ENCODE assay signal across 25 mouse cellular contexts in the genomic region with DNA sequence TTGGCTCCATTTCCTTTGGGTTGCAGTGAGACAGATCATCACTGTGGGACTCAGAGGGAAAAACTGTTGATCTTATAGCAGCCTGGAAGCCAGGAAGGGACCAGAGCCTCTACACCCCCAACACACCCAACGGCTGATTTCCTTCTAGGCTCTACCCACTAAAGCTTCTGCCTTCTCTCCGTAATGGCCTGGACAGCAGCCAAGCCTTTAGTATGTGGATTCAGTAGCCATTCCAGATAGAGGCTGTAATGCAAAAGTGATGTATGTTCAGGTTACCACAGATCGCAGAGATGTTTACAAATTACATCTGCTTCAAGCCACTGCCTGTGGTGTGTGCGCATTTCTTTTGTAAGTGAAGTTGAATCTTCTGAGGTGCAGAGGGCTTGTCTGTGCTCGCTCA. TPM values are rescaled to one million over a fixed set of nuclear protein-coding genes. Genes with fewer than 3 reads are reported as not detected.
DNase-seq lines count a peak whose midpoint lies in the region; ATAC-seq and TF ChIP-seq lines count a peak whose summit lies in the region.
"Had no signal": no experiment of that assay in that cellular context is flagged by ENCODE, and none has a peak within 500 bp of the region (broad histone marks: within the 10 kb centered on the region; RNA-seq: fewer than 3 reads in every experiment).

No protein-coding gene starts in this region.

- 68% methylated on average over 5 of the region's 5 CpGs for WGBS in heart, embryonic 11.5 days (ENCODE audit: insufficient replicate concordance)
- 32% methylated on average over 5 of the region's 5 CpGs for WGBS in lung, embryonic 14.5 days
- 31% methylated on average over 5 of the region's 5 CpGs for WGBS in stomach, embryonic 16.5 days

- no peaks in the 10 kb centered on the region for H3K9me3 ChIP-seq in heart, embryonic 11.5 days (replicated peaks; ENCODE audit: control insufficient read depth, low read length)
- no peaks in the 10 kb centered on the region for H3K9me3 ChIP-seq in lung, embryonic 14.5 days (ENCODE audit: low read depth, low read length)
- H3K9me3 ChIP-seq in stomach, embryonic 16.5 days (replicated peaks; ENCODE audit: control insufficient read depth, low read length): no peaks in the 10 kb centered on the region
- H3K9me3 ChIP-seq: embryonic facial prominence, embryonic 15.5 days; forebrain, embryonic 10.5 days; hindbrain, embryonic 12.5 days had no signal

- H3K4me2 ChIP-seq in heart, embryonic 11.5 days: no peak overlapping the region
- H3K4me2 ChIP-seq in lung, embryonic 14.5 days: no peak overlapping the region
- no peak overlapping the region for H3K4me2 ChIP-seq in stomach, embryonic 16.5 days (ENCODE audit: low read depth, low read length)
- H3K4me2 ChIP-seq: embryonic facial prominence, embryonic 15.5 days; hindbrain, embryonic 12.5 days had no signal

- no peaks in the 10 kb centered on the region for H3K36me3 ChIP-seq in heart, embryonic 11.5 days (ENCODE audit: control insufficient read depth, insufficient read depth, low read length)
- H3K36me3 ChIP-seq in lung, embryonic 14.5 days (ENCODE audit: insufficient read depth): no peaks in the 10 kb centered on the region
- H3K36me3 ChIP-seq in stomach, embryonic 16.5 days (ENCODE audit: control insufficient read depth, insufficient read depth, low read length): no peaks in the 10 kb centered on the region
- H3K36me3 ChIP-seq: embryonic facial prominence, embryonic 15.5 days; forebrain, embryonic 10.5 days; hindbrain, embryonic 12.5 days had no signal

- H3K27ac ChIP-seq in heart, embryonic 11.5 days (ENCODE audit: low read depth, low read length): no peak overlapping the region
- H3K27ac ChIP-seq in lung, embryonic 14.5 days (ENCODE audit: low read depth): no peak overlapping the region
- H3K27ac ChIP-seq in stomach, embryonic 16.5 days (ENCODE audit: low read length): peak overlapping the region; percentile 22; the same call in 1 of the 2 replicates
- H3K27ac ChIP-seq: embryonic facial prominence, embryonic 15.5 days; forebrain, embryonic 10.5 days; hindbrain, embryonic 12.5 days had no signal

- DNase-seq in heart, adult 11 months: peak; percentile 64
- peak; percentile 69 for DNase-seq in lung, embryonic 14.5 days
- DNase-seq in lung, postnatal 14 days: no peak
- DNase-seq in NIH3T3 (ENCODE audit: low read depth): peak; percentile 34
- DNase-seq in gastrocnemius, postnatal 4 days (ENCODE audit: low spot score in 2 of 2): no peak
- DNase-seq: adrenal gland, adult 8-10 months; adrenal gland, postnatal 36 days; cerebellum, adult 11-12 months; cerebellum, adult 9-10 months; cerebellum, postnatal 36 days; gastrocnemius, postnatal 10 days; heart, postnatal 10 days; heart, postnatal 4 days had no signal

- H3K4me3 ChIP-seq in heart, embryonic 11.5 days (ENCODE audit: low read depth, low read length): no peak overlapping the region
- no peak overlapping the region for H3K4me3 ChIP-seq in lung, embryonic 14.5 days (ENCODE audit: low read depth, low read length)
- H3K4me3 ChIP-seq in stomach, embryonic 16.5 days (replicated peaks; ENCODE audit: low read length): no peak overlapping the region
- H3K4me3 ChIP-seq: embryonic facial prominence, embryonic 15.5 days; erythroblast, embryonic 14.5 days; forebrain, embryonic 10.5 days; hindbrain, embryonic 12.5 days had no signal

- H3K27me3 ChIP-seq in heart, embryonic 11.5 days (ENCODE audit: control insufficient read depth, insufficient read depth, low read length): peaks cover 26% of the 10 kb centered on the region
- H3K27me3 ChIP-seq in lung, embryonic 14.5 days (ENCODE audit: insufficient read depth, low read length): peaks cover 32% of the 10 kb centered on the region
- peaks cover 20% of the 10 kb centered on the region for H3K27me3 ChIP-seq in stomach, embryonic 16.5 days (ENCODE audit: control insufficient read depth, insufficient read depth, low read length)

- no peak for ATAC-seq in heart, embryonic 11.5 days (replicated peaks; ENCODE audit: insufficient number of reproducible peaks, low FRiP score, low TSS enrichment)
- ATAC-seq in lung, embryonic 14.5 days (ENCODE audit: insufficient read depth): no peak
- ATAC-seq in stomach, embryonic 16.5 days (ENCODE audit: insufficient read depth, low FRiP score): no peak; the same call in 1 of the 2 replicates
- ATAC-seq in granulocyte monocyte progenitor cell, adult 5-6 weeks (replicated peaks; ENCODE audit: poor library complexity, severe bottlenecking): no peak
- ATAC-seq: inflammation-experienced regulatory T-cells, adult 6 months; Patski had no signal

- no peak for TF ChIP-seq CTCF in lung, embryonic 14.5 days (IDR thresholded peaks at IDR 0.05; ENCODE audit: low read depth)

- H3K9ac ChIP-seq in heart, embryonic 11.5 days (ENCODE audit: low read depth, low read length): no peak overlapping the region
- no peak overlapping the region for H3K9ac ChIP-seq in lung, embryonic 14.5 days
- H3K9ac ChIP-seq in stomach, embryonic 16.5 days (ENCODE audit: low read length): no peak overlapping the region
- H3K9ac ChIP-seq: embryonic facial prominence, embryonic 15.5 days; hindbrain, embryonic 12.5 days had no signal

- no peaks in the 10 kb centered on the region; the same call in 1 of the 2 replicates for H3K4me1 ChIP-seq in heart, embryonic 11.5 days (ENCODE audit: control insufficient read depth, insufficient read depth, low read length)
- H3K4me1 ChIP-seq in lung, embryonic 14.5 days (ENCODE audit: insufficient read depth): no peaks in the 10 kb centered on the region
- H3K4me1 ChIP-seq in stomach, embryonic 16.5 days (ENCODE audit: control insufficient read depth, insufficient read depth, low read length): 0 out of 2 replicates have a peak, but pooled peaks cover 5% of the 10 kb centered on the region

RNA-seq across cellular contexts. Expression of gene H2-Ab1, which starts 3.1 kb away (rescaled TPM):
- 11.7 and 13.5 TPM in 2 replicates for polyA plus RNA-seq in heart, embryonic 11.5 days (2014; fragmentation: Nextera tagmentation; extraction: Ambion mirVana)
- 2.6 and 2.8 TPM in 2 replicates for polyA plus RNA-seq in lung, embryonic 14.5 days (2014; fragmentation: Nextera tagmentation; extraction: Ambion mirVana)
- polyA plus RNA-seq in stomach, embryonic 16.5 days (2015; fragmentation: Nextera tagmentation; extraction: Ambion mirVana): 18.1 and 19.5 TPM in 2 replicates
- 1 to 10 TPM; 2.1 to 2.9 TPM for total RNA-seq in gastrocnemius, postnatal 4 days (2021)
- 15.3 and 35.8 TPM in 2 replicates for total RNA-seq in granulocyte monocyte progenitor cell, adult 5-6 weeks (2014; fragmentation: Nextera tagmentation)
- 32.7 and 40.7 TPM in 2 replicates for total RNA-seq in granulocyte monocyte progenitor cell, adult 5-6 weeks (2017)

RNA-seq across cellular contexts. Expression of gene H2-Ob, which starts 21.8 kb away (rescaled TPM):
- not detected in 2 replicates for polyA plus RNA-seq in heart, embryonic 11.5 days (2014; fragmentation: Nextera tagmentation; extraction: Ambion mirVana)
- polyA plus RNA-seq in lung, embryonic 14.5 days (2014; fragmentation: Nextera tagmentation; extraction: Ambion mirVana): not detected in 2 replicates
- polyA plus RNA-seq in stomach, embryonic 16.5 days (2015; fragmentation: Nextera tagmentation; extraction: Ambion mirVana): 0.37 and 0.39 TPM in 2 replicates
- under 1 TPM in 1 of 2 experiments, not detected in 1; 0.39 TPM for total RNA-seq in gastrocnemius, postnatal 4 days (2021)
- 8.3 and 13.9 TPM in 2 replicates for total RNA-seq in granulocyte monocyte progenitor cell, adult 5-6 weeks (2014; fragmentation: Nextera tagmentation)
- 2.1 and 2.3 TPM in 2 replicates for total RNA-seq in granulocyte monocyte progenitor cell, adult 5-6 weeks (2017)
- total RNA-seq: ES-E14 had no signal
- polyA plus RNA-seq: erythroblast, embryonic 14.5 days; forebrain, embryonic 10.5 days; heart, embryonic 14.5 days; hindbrain, embryonic 12.5 days; Patski had no signal

RNA-seq across cellular contexts. Expression of gene H2-Aa, which starts 27.1 kb away (rescaled TPM):
- polyA plus RNA-seq in heart, embryonic 11.5 days (2014; fragmentation: Nextera tagmentation; extraction: Ambion mirVana): not detected in 2 replicates
- polyA plus RNA-seq in lung, embryonic 14.5 days (2014; fragmentation: Nextera tagmentation; extraction: Ambion mirVana): 2.0 TPM in 2 replicates
- polyA plus RNA-seq in stomach, embryonic 16.5 days (2015; fragmentation: Nextera tagmentation; extraction: Ambion mirVana): 5.7 and 7.9 TPM in 2 replicates
- 1 to 10 TPM; 2.1 to 3.1 TPM for total RNA-seq in gastrocnemius, postnatal 4 days (2021)
- 2.4 and 6.9 TPM in 2 replicates for total RNA-seq in granulocyte monocyte progenitor cell, adult 5-6 weeks (2014; fragmentation: Nextera tagmentation)
- 2.4 and 4.8 TPM in 2 replicates for total RNA-seq in granulocyte monocyte progenitor cell, adult 5-6 weeks (2017)
- polyA plus RNA-seq: erythroblast, embryonic 14.5 days; forebrain, embryonic 16.5 days; Patski had no signal

RNA-seq across cellular contexts. Expression of gene H2-Eb1, which starts 45.1 kb away (rescaled TPM):
- 1.5 and 2.3 TPM in 2 replicates for polyA plus RNA-seq in heart, embryonic 11.5 days (2014; fragmentation: Nextera tagmentation; extraction: Ambion mirVana)
- 2.2 and 2.3 TPM in 2 replicates for polyA plus RNA-seq in lung, embryonic 14.5 days (2014; fragmentation: Nextera tagmentation; extraction: Ambion mirVana)
- 4.0 and 5.9 TPM in 2 replicates for polyA plus RNA-seq in stomach, embryonic 16.5 days (2015; fragmentation: Nextera tagmentation; extraction: Ambion mirVana)
- total RNA-seq in gastrocnemius, postnatal 4 days (2021): 1 to 10 TPM; 2.6 to 4.1 TPM
- not detected in 2 replicates for total RNA-seq in granulocyte monocyte progenitor cell, adult 5-6 weeks (2014; fragmentation: Nextera tagmentation)
- total RNA-seq in granulocyte monocyte progenitor cell, adult 5-6 weeks (2017): 2.6 TPM in 2 replicates
- polyA plus RNA-seq: erythroblast, embryonic 14.5 days had no signal

RNA-seq across cellular contexts. Expression of gene Tap2, which starts 57.2 kb away (rescaled TPM):
- 0.44 and 1.4 TPM in 2 replicates for polyA plus RNA-seq in heart, embryonic 11.5 days (2014; fragmentation: Nextera tagmentation; extraction: Ambion mirVana)
- polyA plus RNA-seq in lung, embryonic 14.5 days (2014; fragmentation: Nextera tagmentation; extraction: Ambion mirVana): 3.0 and 3.7 TPM in 2 replicates
- polyA plus RNA-seq in stomach, embryonic 16.5 days (2015; fragmentation: Nextera tagmentation; extraction: Ambion mirVana): 7.1 and 8.4 TPM in 2 replicates
- 1 to 10 TPM; 8.1 to 8.3 TPM for total RNA-seq in gastrocnemius, postnatal 4 days (2021)
- total RNA-seq in granulocyte monocyte progenitor cell, adult 5-6 weeks (2014; fragmentation: Nextera tagmentation): 23.2 and 40.2 TPM in 2 replicates
- total RNA-seq in granulocyte monocyte progenitor cell, adult 5-6 weeks (2017): 62.7 and 69.6 TPM in 2 replicates

Comparison
In these comparisons a context has a peak if more than half of its experiments do, and no peak if none do; other contexts are left out.
1. DNase-seq: peak in heart, adult 11 months (single experiment), lung, embryonic 14.5 days (single experiment) and NIH3T3 (single experiment); none in lung, postnatal 14 days (single experiment) and gastrocnemius, postnatal 4 days (0 of 2).